Mouse (Mus musculus) CD4-positive, CD25-positive, alpha-beta regulatory T cell, adult 2 months (primary cell): ENCODE measurements at regions not wholly inside any gene's neighbourhood (a gene's known extent, or its start where the extent isn't known, plus 50 kb on each side); places are given as distances from the start of the nearest gene placed in this dataset.
A peak's percentile ranks its signal among the peaks of the same experiment; 100 is the strongest.

ENCODE experiments used
- DNase-seq: peaks from one replicate; pipeline ENCODE4 v3.0.0-alpha.2; 2012; ENCODE audit warnings: low read depth, low spot score

- DNase-seq: no peak
These were observed 146.7 kb downstream of the Pax3 start for GRCm38 (mm10) chr1:78050231-78050630.

- DNase-seq: no peak
These were observed 164.6 kb downstream of the Pax3 start for GRCm38 (mm10) chr1:78032336-78032735.

- DNase-seq: no peak
These were observed 175.2 kb downstream of the Pax3 start for GRCm38 (mm10) chr1:78021766-78022165.

- no peak for DNase-seq
These were observed 175.9 kb downstream of the Pax3 start for GRCm38 (mm10) chr1:78021014-78021413.

- no peak for DNase-seq
These were observed 178.9 kb downstream of the Pax3 start for GRCm38 (mm10) chr1:78017949-78018617.

- no peak for DNase-seq
These were observed 180.2 kb downstream of the Pax3 start for GRCm38 (mm10) chr1:78016541-78017267.

GRCm38 (mm10) chr1:78015999-78016398, 180.9 kb downstream of the Pax3 start:
- DNase-seq: no peak

- DNase-seq: no peak
These were observed 183.5 kb downstream of the Pax3 start for GRCm38 (mm10) chr1:78013396-78013795.

- DNase-seq: no peak
These were observed 188.0 kb downstream of the Pax3 start for GRCm38 (mm10) chr1:78008811-78009410.

GRCm38 (mm10) chr1:78004376-78004775, 192.6 kb downstream of the Pax3 start:
- no peak for DNase-seq

GRCm38 (mm10) chr1:77998727-77999126, 198.2 kb downstream of the Pax3 start:
- no peak for DNase-seq

GRCm38 (mm10) chr1:77981528-77981927, 215.4 kb downstream of the Pax3 start:
- no peak for DNase-seq

GRCm38 (mm10) chr1:77978696-77979095, 218.2 kb downstream of the Pax3 start:
- DNase-seq: peak; percentile 49

GRCm38 (mm10) chr1:77975941-77976340, 221.0 kb downstream of the Pax3 start:
- DNase-seq: no peak

GRCm38 (mm10) chr1:77972301-77972717, 224.6 kb downstream of the Pax3 start:
- peak; percentile 29 for DNase-seq

- DNase-seq: no peak
These were observed 232.1 kb downstream of the Pax3 start for GRCm38 (mm10) chr1:77964656-77965335.

- DNase-seq: no peak
These were observed 237.6 kb downstream of the Pax3 start for GRCm38 (mm10) chr1:77959309-77959708.

- no peak for DNase-seq
These were observed 239.7 kb downstream of the Pax3 start for GRCm38 (mm10) chr1:77957156-77957767.

GRCm38 (mm10) chr1:77947894-77948293, 249.0 kb downstream of the Pax3 start:
- DNase-seq: no peak

GRCm38 (mm10) chr1:77944327-77944645, 252.6 kb downstream of the Pax3 start:
- no peak for DNase-seq

- no peak for DNase-seq
These were observed 253.2 kb downstream of the Pax3 start for GRCm38 (mm10) chr1:77943633-77944326.
